Mouse (Mus musculus) heart, postnatal 4 days (tissue): Measurements from ENCODE around the gene Serpina1d. TPM values are rescaled to one million over a fixed set of nuclear protein-coding genes. Genes with fewer than 3 reads are reported as not detected.
"Not testable (repeated sequence)": the region's sequence is repeated elsewhere in the genome, so short reads cannot be mapped to it uniquely, and the experiment has no call there.

Experiments used
- DNase-seq: peaks from one replicate; pipeline ENCODE4 v3.0.0; 2021
- total RNA-seq, 2 experiments: library from RNA; stranded (reverse); gene quantifications; 2 replicates each; pipeline ENCODE4 v1.2.3; 2021

Gene Serpina1d
- under 1 TPM; 0.34 to 0.52 TPM for total RNA-seq

DNA sequence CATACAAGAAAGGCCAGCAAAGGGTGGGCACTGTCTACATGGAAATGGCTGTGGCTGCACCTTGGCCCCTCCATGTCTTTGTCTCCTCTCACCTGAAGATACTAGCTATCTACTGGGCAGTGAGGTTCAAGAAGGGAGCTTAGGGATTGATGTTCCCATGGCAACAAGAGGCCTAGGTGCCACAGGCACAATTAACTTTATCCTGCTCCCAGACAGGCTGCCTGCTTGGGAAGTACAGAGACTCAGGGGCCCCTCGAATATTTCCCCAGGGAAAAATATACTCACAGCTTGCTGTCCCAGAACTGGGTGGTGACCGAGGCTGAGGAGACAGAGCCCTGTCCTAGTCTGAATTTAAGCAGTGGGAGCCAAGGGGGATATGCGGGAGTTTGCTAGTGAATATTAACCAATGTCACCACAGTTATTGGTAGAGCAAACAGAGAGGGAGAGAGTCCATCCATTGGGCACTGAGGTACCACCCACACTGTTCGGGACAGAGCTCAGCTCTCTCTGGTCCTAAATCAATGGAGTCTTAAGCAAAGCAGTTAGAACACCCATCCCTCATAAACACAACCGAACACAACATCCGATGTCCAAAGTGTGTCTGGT lies at the start of gene Serpina1d:
Gene Serpina1d, minus strand, starts transcription at position 347 of the 606 bp plus-strand sequence.
- DNase-seq, result not testable (repeated sequence)

DNA sequence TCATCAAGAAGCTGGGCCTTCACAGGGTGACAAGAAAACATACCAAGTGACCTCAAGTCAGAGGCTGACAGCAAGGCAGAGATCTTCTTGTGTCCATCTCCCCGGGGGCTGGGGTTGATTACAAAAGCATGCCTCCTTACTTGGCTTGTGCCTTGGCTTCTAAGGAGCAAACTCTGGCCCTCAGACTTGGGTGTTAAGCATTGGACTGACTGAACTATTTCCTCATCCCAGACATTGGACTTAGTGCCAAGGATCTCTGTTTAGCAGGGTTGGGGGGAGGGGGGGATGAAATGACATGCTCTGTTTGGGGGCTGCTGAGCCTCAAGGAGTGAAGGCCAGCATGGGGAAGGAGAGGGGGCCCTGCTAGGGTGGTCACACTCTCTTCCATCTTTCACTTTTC lies 2.8 kb downstream of the Serpina1d start:
- not testable (repeated sequence) for DNase-seq

DNA sequence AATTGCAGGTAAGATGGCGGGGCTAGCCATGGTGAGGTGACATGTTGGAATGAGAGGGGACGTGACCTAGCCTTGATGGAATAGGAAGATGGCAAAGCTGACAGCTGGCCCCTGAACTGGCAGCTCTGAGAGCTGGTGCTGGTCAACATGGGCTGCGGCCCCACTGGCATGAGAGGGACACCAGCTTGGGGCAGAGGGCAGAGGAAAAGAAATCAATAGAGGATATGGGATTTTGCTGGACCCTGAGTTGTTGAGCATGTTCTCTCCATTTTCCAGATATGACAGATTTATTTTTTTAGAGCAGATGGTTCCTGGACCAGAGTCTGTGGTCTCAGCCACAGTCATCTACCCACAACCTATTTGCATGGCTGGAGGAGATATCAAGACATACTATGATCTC lies 10.3 kb downstream of the Serpina1d start:
- not testable (repeated sequence) for DNase-seq

DNA sequence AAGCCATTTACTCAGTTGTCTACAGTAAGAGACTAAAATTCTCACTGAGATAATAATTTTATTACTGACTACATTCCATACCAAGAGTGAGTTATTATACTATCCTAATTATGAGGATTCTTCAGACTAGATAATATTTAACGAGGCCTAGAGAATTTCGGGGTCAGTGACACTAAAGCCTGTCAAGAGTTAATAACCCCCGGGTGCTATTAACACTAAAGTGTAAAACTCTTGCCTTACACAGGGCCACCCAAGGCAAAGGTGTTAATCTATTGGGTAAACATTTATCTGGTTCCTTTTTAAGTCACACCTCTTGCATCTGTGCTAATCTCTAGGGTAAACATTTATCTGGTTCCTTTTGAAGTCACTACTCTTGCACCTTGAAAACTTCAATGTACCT lies 13.1 kb downstream of the Serpina1d start:
- not testable (repeated sequence) for DNase-seq

DNA sequence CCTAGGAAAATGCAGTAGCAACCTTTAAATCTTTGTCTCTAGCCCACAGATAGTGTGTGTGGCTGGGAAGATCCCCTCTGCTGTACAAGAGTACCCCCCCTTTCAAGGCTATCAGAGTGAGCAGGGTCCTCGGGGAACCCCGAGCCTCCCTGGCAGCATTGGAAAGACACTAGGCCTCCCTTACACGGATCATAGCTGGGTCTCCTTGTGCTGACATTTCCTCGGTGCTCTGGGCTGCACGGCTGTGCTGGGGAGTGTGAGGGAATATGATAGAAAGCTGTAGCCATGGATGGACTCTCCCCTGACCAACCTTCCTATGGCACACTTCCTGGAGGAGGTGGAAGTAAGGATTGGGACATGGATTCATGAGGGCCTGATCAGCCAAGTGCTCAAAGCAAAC lies 27.4 kb downstream of the Serpina1d start:
- DNase-seq, result not testable (repeated sequence)

DNA sequence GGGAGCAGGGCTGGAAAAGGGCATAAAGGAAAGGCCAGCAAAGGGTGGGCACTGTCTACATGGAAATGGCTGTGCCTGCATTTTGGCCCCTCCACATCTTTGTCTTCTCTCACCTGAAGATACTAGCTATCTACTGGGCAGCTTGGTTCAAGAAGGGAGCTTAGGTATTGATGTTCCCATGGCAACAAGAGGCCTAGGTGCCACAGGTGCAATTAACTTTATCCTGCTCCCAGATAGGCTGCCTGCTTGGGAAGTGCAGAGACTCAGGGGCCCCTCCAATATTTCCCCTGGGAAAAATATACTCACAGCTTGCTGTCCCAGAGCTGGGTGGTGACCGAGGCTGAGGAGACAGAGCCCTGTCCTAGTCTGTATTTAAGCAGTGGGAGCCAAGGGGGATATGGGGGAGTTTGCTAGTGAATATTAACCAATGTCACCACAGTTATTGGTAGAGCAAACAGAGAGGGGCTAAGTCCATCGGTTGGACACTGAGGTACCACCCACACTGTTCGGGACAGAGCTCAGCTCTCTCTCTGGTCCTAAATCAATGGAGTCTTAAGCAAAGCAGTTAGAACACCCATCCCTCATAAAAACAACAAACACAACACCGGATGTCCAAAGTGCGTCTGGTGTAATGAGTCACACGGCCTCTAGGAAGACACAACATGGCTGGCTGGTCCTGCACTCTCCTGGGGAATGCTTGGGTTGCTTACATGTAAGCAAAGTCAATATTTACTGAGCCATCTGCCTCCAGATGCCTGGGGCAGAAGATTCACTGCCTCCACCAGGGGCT lies 35.4 kb downstream of the Serpina1d start:
- DNase-seq, result not testable (repeated sequence)

DNA sequence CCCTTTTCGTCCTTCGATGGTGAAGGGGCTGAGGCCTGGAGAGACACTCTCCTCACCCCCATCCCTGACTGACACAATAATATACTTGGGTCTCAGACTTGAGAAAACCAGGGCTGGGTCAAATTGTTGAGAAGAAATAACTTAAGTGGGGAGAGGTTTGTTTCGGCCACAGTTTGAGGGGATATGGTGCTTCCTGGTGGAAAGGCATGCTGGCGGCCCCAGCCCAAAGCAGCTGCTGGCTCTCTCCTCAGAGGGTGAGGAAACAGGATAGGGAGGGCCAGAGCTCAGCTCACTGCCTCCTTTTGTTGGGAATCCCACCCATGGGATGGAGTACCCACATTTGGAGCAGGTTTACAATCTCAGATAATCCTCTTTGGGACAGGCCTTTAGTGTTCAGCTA lies 37.8 kb downstream of the Serpina1d start:
- DNase-seq, result not testable (repeated sequence)

DNA sequence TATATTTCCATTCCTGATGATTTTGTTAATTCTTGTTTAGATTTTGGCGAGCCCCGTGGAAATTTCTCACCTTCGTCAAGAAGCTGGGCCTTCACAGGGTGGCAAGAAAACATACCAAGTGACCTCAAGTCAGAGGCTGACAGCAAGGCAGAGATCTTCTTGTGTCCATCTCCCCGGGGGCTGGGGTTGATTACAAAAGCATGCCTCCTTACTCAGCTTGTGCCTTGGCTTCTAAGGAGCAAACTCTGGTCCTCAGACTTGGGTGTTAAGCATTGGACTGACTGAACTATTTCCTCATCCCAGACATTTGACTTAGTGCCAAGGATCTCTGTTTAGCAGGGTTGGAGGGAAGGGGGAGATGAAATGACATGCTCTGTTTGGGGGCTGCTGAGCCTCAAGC lies 38.3 kb downstream of the Serpina1d start:
- DNase-seq, result not testable (repeated sequence)

Other genes with a start within 250 kb of the Serpina1d start
- gene Ppp4r4, start 241.3 kb downstream of the Serpina1d start, total RNA-seq, result under 1 TPM; 0.29 to 0.33 TPM
- not detected for gene Serpina10, start 142.1 kb downstream of the Serpina1d start, total RNA-seq
- gene Serpina6, start 116.4 kb downstream of the Serpina1d start, total RNA-seq, result not detected
- gene Serpina16, start 97.5 kb downstream of the Serpina1d start, total RNA-seq, result not detected
- not detected for gene Serpina1f, start 78.1 kb downstream of the Serpina1d start, total RNA-seq
- gene Serpina1b, start 56.8 kb upstream of the Serpina1d start, total RNA-seq, result under 1 TPM; 0.34 to 0.43 TPM
- under 1 TPM in 1 of 2 experiments, not detected in 1; 0.48 TPM for gene Serpina1a, start 90.0 kb upstream of the Serpina1d start, total RNA-seq
- not detected for gene Serpina1c, start 131.3 kb upstream of the Serpina1d start, total RNA-seq
- gene Serpina1e, start 185.4 kb upstream of the Serpina1d start, total RNA-seq, result under 1 TPM in 1 of 2 experiments, not detected in 1; 0.41 TPM
- gene Serpina11, start 216.4 kb upstream of the Serpina1d start, total RNA-seq, result not detected
- gene Serpina9, start 240.2 kb upstream of the Serpina1d start, total RNA-seq, result not detected